In the genomic region with DNA sequence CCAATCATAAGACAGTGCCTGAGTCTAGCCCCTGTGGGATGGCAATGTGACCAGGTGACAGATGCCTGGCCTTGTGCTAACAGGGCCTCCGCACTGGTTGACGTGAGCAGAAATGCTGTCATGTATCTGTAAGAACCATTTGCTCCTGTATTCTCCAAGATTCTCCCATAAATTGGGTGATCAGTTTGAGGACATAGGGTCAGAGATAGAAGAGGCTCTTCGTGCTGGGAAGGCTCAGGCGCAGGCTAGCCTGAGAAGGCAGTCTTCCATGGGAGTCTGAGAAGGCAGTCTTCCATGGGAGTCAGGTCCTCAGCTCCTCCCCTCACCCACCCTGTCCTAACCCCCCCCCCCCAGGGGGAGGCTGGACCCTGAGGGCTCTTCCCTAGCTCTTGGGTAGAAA, we compare ENCODE assay signal across 25 mouse cellular contexts.
"Had no signal": no experiment of that assay in that cellular context is flagged by ENCODE, and none has a peak within 500 bp of the region (broad histone marks: within the 10 kb centered on the region; RNA-seq: fewer than 3 reads in every experiment).

No protein-coding gene starts in this region.

- H3K27me3 ChIP-seq: hindbrain, embryonic 12.5 days; intestine, embryonic 15.5 days; limb, embryonic 12.5 days; liver, embryonic 15.5 days had no signal

- H3K4me2 ChIP-seq: heart, embryonic 12.5 days; hindbrain, embryonic 12.5 days; hindbrain, embryonic 14.5 days; intestine, embryonic 15.5 days; limb, embryonic 12.5 days; liver, embryonic 15.5 days had no signal

- H3K36me3 ChIP-seq: heart, embryonic 10.5 days; heart, embryonic 12.5 days; intestine, embryonic 15.5 days; limb, embryonic 10.5 days; limb, embryonic 12.5 days had no signal

- H3K4me1 ChIP-seq: heart, embryonic 12.5 days; hindbrain, embryonic 12.5 days; intestine, embryonic 15.5 days; limb, embryonic 10.5 days; limb, embryonic 12.5 days had no signal

- H3K4me3 ChIP-seq: gastrocnemius, adult 2 months; heart, embryonic 10.5 days; heart, embryonic 12.5 days; hindbrain, embryonic 10.5 days; hindbrain, embryonic 12.5 days; intestine, embryonic 15.5 days; left cerebral cortex, adult 2 months; limb, embryonic 10.5 days; limb, embryonic 12.5 days; liver, embryonic 15.5 days had no signal

- H3K9ac ChIP-seq: heart, embryonic 12.5 days; hindbrain, embryonic 12.5 days; hindbrain, embryonic 14.5 days; intestine, embryonic 15.5 days; limb, embryonic 12.5 days; liver, embryonic 15.5 days had no signal

- ATAC-seq: hindbrain, embryonic 16.5 days; inflammation-experienced regulatory T-cells, adult 6 months; intestine, embryonic 15.5 days; intestine, postnatal 0 days had no signal

- DNase-seq: gastrocnemius, adult 2 months; gastrocnemius, postnatal 10 days; gastrocnemius, postnatal 25 days; heart, adult 18-20 months; heart, postnatal 10 days; heart, postnatal 4 days; kidney, adult 18-20 months; kidney, adult 8-10 months; kidney, postnatal 10 days; kidney, postnatal 25 days; kidney, postnatal 4 days; layer of hippocampus, adult 9-11 months had no signal

- H3K9me3 ChIP-seq: heart, embryonic 10.5 days; heart, embryonic 12.5 days; hindbrain, embryonic 10.5 days; hindbrain, embryonic 12.5 days; intestine, embryonic 15.5 days; limb, embryonic 10.5 days; limb, embryonic 12.5 days; liver, embryonic 15.5 days had no signal

- H3K27ac ChIP-seq: gastrocnemius, adult 2 months; heart, embryonic 10.5 days; hindbrain, embryonic 10.5 days; hindbrain, embryonic 12.5 days; hindbrain, embryonic 14.5 days; intestine, embryonic 15.5 days; left cerebral cortex, adult 2 months; limb, embryonic 10.5 days; limb, embryonic 12.5 days; liver, embryonic 15.5 days had no signal
